Mouse (Mus musculus) kidney, embryonic 15.5 days (tissue): ENCODE results near the gene Btbd7. TPM values are rescaled to one million over a fixed set of nuclear protein-coding genes. Genes with fewer than 3 reads are reported as not detected.
A peak's percentile ranks its signal among the peaks of the same experiment; 100 is the strongest.

Source experiments
- ATAC-seq: fragments of 200-750 bp; cut with Nextera tagmentation; replicated peaks from 2 replicates; pipeline ENCODE4 v1.8.0; 2017; ENCODE audit warnings: moderate TSS enrichment; ENCODE audit not compliant: low FRiP score
- H3K27ac ChIP-seq: fragments of 300-500 bp; sonication (generic); 2 replicates; pipeline ENCODE4 v1.5.1; 2015; ENCODE audit warnings: mild to moderate bottlenecking, inconsistent platforms
- H3K27me3 ChIP-seq: fragments of 300-500 bp; sonication (generic); 2 replicates; pipeline ENCODE4 v1.6.1; 2015; ENCODE audit warnings: inconsistent platforms
- H3K36me3 ChIP-seq: fragments of 300-500 bp; sonication (generic); 2 replicates; pipeline ENCODE4 v1.6.1; 2015; ENCODE audit warnings: inconsistent platforms
- H3K4me1 ChIP-seq: fragments of 300-500 bp; sonication (generic); 2 replicates; pipeline ENCODE4 v1.6.1; 2015; ENCODE audit warnings: inconsistent platforms
- H3K4me2 ChIP-seq: fragments of 300-500 bp; sonication (generic); 2 replicates; pipeline ENCODE4 v1.6.1; 2015; ENCODE audit warnings: moderate library complexity, mild to moderate bottlenecking, inconsistent platforms
- H3K4me3 ChIP-seq: fragments of 300-500 bp; sonication (generic); replicated peaks from 2 replicates; pipeline ENCODE4 v1.5.1; 2015; ENCODE audit warnings: mild to moderate bottlenecking, inconsistent platforms
- H3K9ac ChIP-seq: fragments of 300-500 bp; sonication (generic); 2 replicates; pipeline ENCODE4 v1.6.1; 2015; ENCODE audit warnings: mild to moderate bottlenecking, inconsistent platforms
- H3K9me3 ChIP-seq: fragments of 300-500 bp; sonication (generic); replicated peaks from 2 replicates; pipeline ENCODE4 v1.6.1; 2016; ENCODE audit warnings: inconsistent platforms
- WGBS: fragments of 180-500 bp; shearing (Covaris S2); methylation state at CpG from one replicate; pipeline ENCODE4 v1.1.7; 2015; ENCODE audit warnings: mixed read lengths; 5-methylcytosine and 5-hydroxymethylcytosine counted together
- polyA plus RNA-seq: library from polyadenylated mRNA; unstranded; fragments of >200 nt; fragmentation: Nextera tagmentation; extraction: Ambion mirVana; gene quantifications from 2 replicates; pipeline ENCODE4 v1.2.1, GENCODE M21; 2015

Gene Btbd7
- polyA plus RNA-seq, 1 experiment from 2014 or later: 18.5 TPM

- peaks cover 71% of the 10 kb centered on the region for H3K36me3 ChIP-seq
- H3K27me3 ChIP-seq: no peaks in the 10 kb centered on the region
- no peak for ATAC-seq
- H3K9me3 ChIP-seq: no peaks in the 10 kb centered on the region
- no peak overlapping the region for H3K9ac ChIP-seq
- H3K27ac ChIP-seq: no peak overlapping the region
- no peaks in the 10 kb centered on the region for H3K4me1 ChIP-seq
- WGBS: 87% methylated on average over 14 of the region's 14 CpGs
- H3K4me2 ChIP-seq: no peak overlapping the region
- no peak overlapping the region for H3K4me3 ChIP-seq
Observed at GRCm38 (mm10) chr12:102776035-102776434, 102.2 kb downstream of the Btbd7 start.

- no peaks in the 10 kb centered on the region for H3K27me3 ChIP-seq
- H3K4me3 ChIP-seq: no peak overlapping the region
- ATAC-seq: no peak
- H3K4me2 ChIP-seq: no peak overlapping the region
- WGBS: 91% methylated on average over 5 of the region's 5 CpGs
- peaks cover 94% of the 10 kb centered on the region for H3K36me3 ChIP-seq
- H3K27ac ChIP-seq: no peak overlapping the region
- H3K4me1 ChIP-seq: no peaks in the 10 kb centered on the region
- H3K9ac ChIP-seq: no peak overlapping the region
- no peaks in the 10 kb centered on the region for H3K9me3 ChIP-seq
Observed at GRCm38 (mm10) chr12:102772676-102773075, 105.6 kb downstream of the Btbd7 start.

- WGBS: 94% methylated on average over 8 of the region's 8 CpGs
- H3K36me3 ChIP-seq: peaks cover 95% of the 10 kb centered on the region
- H3K9ac ChIP-seq: no peak overlapping the region
- H3K27me3 ChIP-seq: no peaks in the 10 kb centered on the region
- no peak overlapping the region for H3K27ac ChIP-seq
- H3K4me1 ChIP-seq: no peaks in the 10 kb centered on the region
- H3K4me2 ChIP-seq: no peak overlapping the region
- no peak for ATAC-seq
- no peak overlapping the region for H3K4me3 ChIP-seq
- H3K9me3 ChIP-seq: no peaks in the 10 kb centered on the region
Observed at GRCm38 (mm10) chr12:102771601-102772000, 106.7 kb downstream of the Btbd7 start.

GRCm38 (mm10) chr12:102769000-102769399 is 109.3 kb downstream of the Btbd7 start:
- ATAC-seq: no peak
- 93% methylated on average over 4 of the region's 4 CpGs for WGBS

GRCm38 (mm10) chr12:102763696-102764095 is 114.6 kb downstream of the Btbd7 start:
- no peak for ATAC-seq
- no peak overlapping the region for H3K27ac ChIP-seq
- H3K27me3 ChIP-seq: no peaks in the 10 kb centered on the region
- H3K4me2 ChIP-seq: no peak overlapping the region
- H3K36me3 ChIP-seq: peaks cover 53% of the 10 kb centered on the region
- H3K9ac ChIP-seq: no peak overlapping the region
- H3K9me3 ChIP-seq: no peaks in the 10 kb centered on the region
- peaks cover 15% of the 10 kb centered on the region for H3K4me1 ChIP-seq
- no peak overlapping the region for H3K4me3 ChIP-seq

More at GRCm38 (mm10) chr12:102769000-102769399, 109.3 kb downstream of the Btbd7 start:
- Histone ChIP-seq H3K27ac (no peak overlapping the region), H3K4me1 (no peaks in the 10 kb centered on the region), H3K36me3 (peaks cover 88% of the 10 kb centered on the region), H3K9me3 (no peaks in the 10 kb centered on the region), H3K9ac (no peak overlapping the region), H3K27me3 (no peaks in the 10 kb centered on the region), H3K4me2 (no peak overlapping the region), H3K4me3 (no peak overlapping the region)

- Histone ChIP-seq H3K9ac (no peak overlapping the region), H3K4me2 (no peak overlapping the region), H3K4me1 (peaks cover 18% of the 10 kb centered on the region), H3K27ac (no peak overlapping the region), H3K4me3 (no peak overlapping the region), H3K27me3 (no peaks in the 10 kb centered on the region), H3K36me3 (peaks cover 34% of the 10 kb centered on the region), H3K9me3 (no peaks in the 10 kb centered on the region)
- WGBS: 81% methylated on average over 3 of the region's 3 CpGs
- ATAC-seq: no peak
Observed at GRCm38 (mm10) chr12:102761668-102762067, 116.6 kb downstream of the Btbd7 start.

GRCm38 (mm10) chr12:102758936-102759335 is 119.3 kb downstream of the Btbd7 start:
- WGBS: 2% methylated on average over 5 of the region's 5 CpGs
- no peaks in the 10 kb centered on the region for H3K27me3 ChIP-seq
- H3K27ac ChIP-seq: no peak overlapping the region
- peak overlapping the region; percentile 79 for H3K4me2 ChIP-seq
- H3K9ac ChIP-seq: peak overlapping the region; percentile 63
- peak overlapping the region; percentile 66 for H3K4me3 ChIP-seq
- no peak for ATAC-seq
- H3K4me1 ChIP-seq: peaks cover 24% of the 10 kb centered on the region
- H3K36me3 ChIP-seq: peaks cover 26% of the 10 kb centered on the region
- no peaks in the 10 kb centered on the region for H3K9me3 ChIP-seq

- peaks cover 24% of the 10 kb centered on the region for H3K4me1 ChIP-seq
- H3K4me2 ChIP-seq: peak within 1 kb of the TSS; percentile 79
- peaks cover 25% of the 10 kb centered on the region for H3K36me3 ChIP-seq
- H3K4me3 ChIP-seq: peak within 1 kb of the TSS; percentile 66
- H3K27me3 ChIP-seq: no peaks in the 10 kb centered on the region
- under 1% methylated on average over 10 of the region's 10 CpGs for WGBS
- H3K9ac ChIP-seq: peak within 1 kb of the TSS; percentile 82
- no peaks in the 10 kb centered on the region for H3K9me3 ChIP-seq
- no peak for ATAC-seq
- H3K27ac ChIP-seq: peak within 1 kb of the TSS; percentile 97
Observed at GRCm38 (mm10) chr12:102758403-102758756, 119.9 kb downstream of the Btbd7 start, which contains the start of gene Gm20604. Gene Gm20604 (minus strand): TSS chr12:102758672.

- ATAC-seq: peak; percentile 97
- Histone ChIP-seq H3K36me3 (peaks cover 25% of the 10 kb centered on the region), H3K4me3 (peak within 1 kb of the TSS; percentile 66), H3K4me2 (peak within 1 kb of the TSS; percentile 79), H3K27me3 (no peaks in the 10 kb centered on the region), H3K27ac (peak within 1 kb of the TSS; percentile 97), H3K4me1 (peaks cover 24% of the 10 kb centered on the region), H3K9me3 (no peaks in the 10 kb centered on the region), H3K9ac (peak within 1 kb of the TSS; percentile 82)
- under 1% methylated on average over 73 of the region's 73 CpGs for WGBS
Observed at GRCm38 (mm10) chr12:102757689-102758402, 120.4 kb downstream of the Btbd7 start, which contains the start of the genes Gm28051, Gon7 and Ubr7. Gene Gm28051 (minus strand): TSS chr12:102757765. Gene Gon7 (minus strand): TSS chr12:102757803. Gene Ubr7 (plus strand): TSS chr12:102757967.

- no peaks in the 10 kb centered on the region for H3K9me3 ChIP-seq
- H3K4me2 ChIP-seq: peak overlapping the region; percentile 79
- peaks cover 24% of the 10 kb centered on the region for H3K4me1 ChIP-seq
- H3K27ac ChIP-seq: peak overlapping the region; percentile 97
- no peaks in the 10 kb centered on the region for H3K27me3 ChIP-seq
- ATAC-seq: peak; percentile 92
- peak overlapping the region; percentile 82 for H3K9ac ChIP-seq
- H3K36me3 ChIP-seq: peaks cover 19% of the 10 kb centered on the region
- WGBS: 2% methylated on average over 46 of the region's 46 CpGs
- H3K4me3 ChIP-seq: peak overlapping the region; percentile 66
Observed at GRCm38 (mm10) chr12:102757055-102757688, 121.1 kb downstream of the Btbd7 start.

- Histone ChIP-seq H3K4me1 (peaks cover 24% of the 10 kb centered on the region), H3K27me3 (no peaks in the 10 kb centered on the region), H3K9me3 (no peaks in the 10 kb centered on the region), H3K27ac (no peak overlapping the region), H3K4me2 (peak overlapping the region; percentile 79), H3K36me3 (peaks cover 15% of the 10 kb centered on the region), H3K9ac (peak overlapping the region; percentile 82; the same call in 1 of the 2 replicates), H3K4me3 (peak overlapping the region; percentile 66)
- 83% methylated on average over 7 of the region's 7 CpGs for WGBS
- ATAC-seq: no peak
Observed at GRCm38 (mm10) chr12:102756304-102756703, 122.0 kb downstream of the Btbd7 start.

GRCm38 (mm10) chr12:102748256-102748655 is 130.0 kb downstream of the Btbd7 start:
- 83% methylated on average over 3 of the region's 3 CpGs for WGBS
- no peaks in the 10 kb centered on the region for H3K9me3 ChIP-seq
- H3K36me3 ChIP-seq: peaks cover 26% of the 10 kb centered on the region
- H3K4me3 ChIP-seq: no peak overlapping the region
- no peak for ATAC-seq
- no peak overlapping the region for H3K27ac ChIP-seq
- H3K4me1 ChIP-seq: peaks cover 12% of the 10 kb centered on the region
- H3K27me3 ChIP-seq: no peaks in the 10 kb centered on the region
- H3K9ac ChIP-seq: no peak overlapping the region
- H3K4me2 ChIP-seq: no peak overlapping the region
